Mouse (Mus musculus) liver, postnatal 0 days (tissue): ENCODE results near the gene Arl3.

Experiments
- CTCF ChIP-seq: sonication (generic); IDR thresholded peaks from 2 replicates; pipeline ENCODE4 v1.5.1; 2016; ENCODE audit warnings: antibody characterized with exemption, low read depth
- EP300 ChIP-seq: IDR thresholded peaks from 2 replicates; pipeline ENCODE4 v1.6.1; 2016; ENCODE audit warnings: antibody characterized with exemption, low read depth, mild to moderate bottlenecking

DNA sequence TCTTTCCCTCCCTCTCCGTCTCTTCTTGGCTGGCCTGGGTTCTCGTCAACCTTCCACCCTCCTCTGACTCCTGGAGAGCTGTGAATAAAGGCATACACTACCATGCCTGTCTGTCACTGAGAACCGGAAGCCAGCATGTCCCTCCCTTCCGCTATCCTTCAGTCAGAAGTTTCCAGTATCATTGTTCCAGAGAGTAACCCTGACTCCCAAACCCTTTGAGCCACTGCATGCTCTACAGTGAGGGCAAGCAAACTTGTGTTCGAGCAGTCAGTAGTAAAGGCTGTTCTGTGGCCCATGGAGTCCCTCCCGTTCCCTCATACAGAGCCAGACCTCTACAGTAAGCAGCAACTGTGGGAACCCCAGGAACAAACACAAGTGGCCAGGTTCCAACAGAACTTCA, 25.4 kb downstream of the Arl3 start:
- TF ChIP-seq CTCF (no peak), EP300 (no peak)
